26 mouse cellular contexts compared by ENCODE assay signal in genomic region chr17:88603943-88604342, GRCm38 (mm10). TPM values are rescaled to one million over a fixed set of nuclear protein-coding genes. Genes with fewer than 3 reads are reported as not detected.
DNase-seq lines count a peak whose midpoint lies in the region; ATAC-seq and TF ChIP-seq lines count a peak whose summit lies in the region.
"Had no signal": no experiment of that assay in that cellular context is flagged by ENCODE, and none has a peak within 500 bp of the region (broad histone marks: within the 10 kb centered on the region; RNA-seq: fewer than 3 reads in every experiment).

No protein-coding gene starts in this region.

- H3K4me1 ChIP-seq in liver, adult 2 months (ENCODE audit: control insufficient read depth, insufficient read depth, low read length): peaks cover 11% of the 10 kb centered on the region
- no peaks in the 10 kb centered on the region for H3K4me1 ChIP-seq in liver, embryonic 12.5 days
- 0 out of 2 replicates have a peak, but pooled peaks cover 11% of the 10 kb centered on the region for H3K4me1 ChIP-seq in stomach, embryonic 14.5 days (ENCODE audit: control insufficient read depth, insufficient read depth, low read length)
- H3K4me1 ChIP-seq in stomach, postnatal 0 days (replicated peaks; ENCODE audit: control insufficient read depth, insufficient read depth): peaks cover 5% of the 10 kb centered on the region; the same call in 1 of the 2 replicates
- H3K4me1 ChIP-seq in ES-Bruce4 (ENCODE audit: control insufficient read depth, insufficient read depth, low read length): no peaks in the 10 kb centered on the region

- 25% methylated on average over 11 of the region's 11 CpGs for WGBS in liver, adult 2 months
- WGBS in liver, embryonic 12.5 days (ENCODE audit: insufficient replicate concordance): 79% methylated on average over 11 of the region's 11 CpGs
- 79% methylated on average over 11 of the region's 11 CpGs for WGBS in stomach, embryonic 14.5 days
- 80% methylated on average over 11 of the region's 11 CpGs for WGBS in stomach, postnatal 0 days

- H3K9me3 ChIP-seq in liver, embryonic 12.5 days (replicated peaks): no peaks in the 10 kb centered on the region
- H3K9me3 ChIP-seq in stomach, embryonic 14.5 days (ENCODE audit: control insufficient read depth, low read depth, low read length): no peaks in the 10 kb centered on the region
- H3K9me3 ChIP-seq in stomach, postnatal 0 days (ENCODE audit: control insufficient read depth, low read length): no peaks in the 10 kb centered on the region
- no peaks in the 10 kb centered on the region for H3K9me3 ChIP-seq in ES-Bruce4 (replicated peaks; ENCODE audit: control insufficient read depth, insufficient read depth, low read length, poor library complexity, severe bottlenecking)
- H3K9me3 ChIP-seq: embryonic facial prominence, embryonic 13.5 days; embryonic facial prominence, embryonic 15.5 days; forebrain, embryonic 10.5 days; forebrain, embryonic 12.5 days had no signal

- no peak overlapping the region for H3K4me2 ChIP-seq in liver, embryonic 12.5 days
- H3K4me2 ChIP-seq in stomach, embryonic 14.5 days (replicated peaks; ENCODE audit: low read depth, low read length): no peak overlapping the region
- no peak overlapping the region for H3K4me2 ChIP-seq in stomach, postnatal 0 days (replicated peaks; ENCODE audit: low read depth)
- H3K4me2 ChIP-seq: embryonic facial prominence, embryonic 13.5 days; embryonic facial prominence, embryonic 15.5 days; forebrain, embryonic 12.5 days had no signal

- no peak for ATAC-seq in liver, embryonic 12.5 days
- 0 out of 2 replicates have a peak, but pooled peaks have one; percentile 4 for ATAC-seq in stomach, embryonic 14.5 days (ENCODE audit: insufficient number of reproducible peaks, insufficient read depth, low FRiP score, low read depth)
- no peak for ATAC-seq in stomach, postnatal 0 days (ENCODE audit: low FRiP score, low TSS enrichment)
- ATAC-seq: CD4-positive, CD25-positive, alpha-beta regulatory T cell, adult 4 months; forebrain, embryonic 14.5 days; forebrain, embryonic 16.5 days had no signal

- no peak for TF ChIP-seq EP300 in stomach, postnatal 0 days (optimal IDR thresholded peaks at IDR 0.05)
- TF ChIP-seq EP300 in ES-Bruce4 (IDR thresholded peaks at IDR 0.05; ENCODE audit: insufficient read depth, low read depth, low read length): no peak

- TF ChIP-seq CTCF in liver, adult 2 months (IDR thresholded peaks at IDR 0.05; ENCODE audit: low read depth, low read length): no peak
- TF ChIP-seq CTCF in stomach, postnatal 0 days (IDR thresholded peaks at IDR 0.05; ENCODE audit: low read depth): no peak
- no peak for TF ChIP-seq CTCF in ES-Bruce4 (IDR thresholded peaks at IDR 0.05; ENCODE audit: low read depth, low read length)

- peak overlapping the region; percentile 69 for H3K27ac ChIP-seq in liver, adult 2 months (replicated peaks; ENCODE audit: insufficient read depth, low read depth, low read length)
- H3K27ac ChIP-seq in liver, embryonic 12.5 days: no peak overlapping the region
- no peak overlapping the region for H3K27ac ChIP-seq in stomach, embryonic 14.5 days (ENCODE audit: low read length)
- H3K27ac ChIP-seq in stomach, postnatal 0 days (replicated peaks): no peak overlapping the region
- no peak overlapping the region for H3K27ac ChIP-seq in ES-Bruce4 (ENCODE audit: insufficient read depth, low read length)
- H3K27ac ChIP-seq: embryonic facial prominence, embryonic 13.5 days; embryonic facial prominence, embryonic 15.5 days; forebrain, embryonic 10.5 days; forebrain, embryonic 12.5 days had no signal

- TF ChIP-seq POLR2A in liver, adult 2 months (IDR thresholded peaks at IDR 0.05; ENCODE audit: extremely low read depth, insufficient read depth, low read length): no peak
- no peak for TF ChIP-seq POLR2A in ES-Bruce4 (IDR thresholded peaks at IDR 0.05; ENCODE audit: insufficient read depth, low read length)

- H3K4me3 ChIP-seq in liver, adult 2 months (ENCODE audit: insufficient read depth, low read depth, low read length): peak overlapping the region; percentile 36; the same call in 1 of the 2 replicates
- H3K4me3 ChIP-seq in liver, embryonic 12.5 days: no peak overlapping the region
- no peak overlapping the region for H3K4me3 ChIP-seq in stomach, embryonic 14.5 days (ENCODE audit: low read depth, low read length)
- H3K4me3 ChIP-seq in stomach, postnatal 0 days (ENCODE audit: low read depth, low read length): no peak overlapping the region
- peak overlapping the region; percentile 61 for H3K4me3 ChIP-seq in ES-Bruce4 (ENCODE audit: low read depth, low read length)
- H3K4me3 ChIP-seq: embryonic facial prominence, embryonic 13.5 days; embryonic facial prominence, embryonic 15.5 days; erythroblast, embryonic 14.5 days; forebrain, embryonic 10.5 days; forebrain, embryonic 12.5 days had no signal

- no peak overlapping the region for H3K9ac ChIP-seq in liver, adult 2 months (ENCODE audit: low read depth, low read length)
- no peak overlapping the region for H3K9ac ChIP-seq in liver, embryonic 12.5 days
- no peak overlapping the region for H3K9ac ChIP-seq in stomach, embryonic 14.5 days (replicated peaks; ENCODE audit: low read depth, low read length)
- H3K9ac ChIP-seq in stomach, postnatal 0 days (ENCODE audit: low read length): no peak overlapping the region
- peak overlapping the region; percentile 18 for H3K9ac ChIP-seq in ES-Bruce4 (ENCODE audit: low read depth, poor library complexity, severe bottlenecking)
- H3K9ac ChIP-seq: embryonic facial prominence, embryonic 13.5 days; embryonic facial prominence, embryonic 15.5 days; forebrain, embryonic 12.5 days had no signal

- peak; percentile 90 for DNase-seq in liver, adult 2 months (ENCODE audit: extremely low read depth, low read depth, low spot score)
- no peak for DNase-seq in stomach, postnatal 0 days (ENCODE audit: low spot score)
- DNase-seq: adrenal gland, adult 2 months; adrenal gland, postnatal 10 days; adrenal gland, postnatal 25 days; B cell, adult 2 months; cerebellum, adult 11 months; cerebellum, adult 18-20 months; cerebellum, adult 8-10 months; cerebellum, adult 9-11 months; cerebellum, postnatal 14 days; cerebellum, postnatal 36 days; embryo, embryonic 11 days had no signal

- H3K27me3 ChIP-seq in liver, adult 2 months (ENCODE audit: control insufficient read depth, insufficient read depth, low read length): no peaks in the 10 kb centered on the region
- H3K27me3 ChIP-seq in liver, embryonic 12.5 days (replicated peaks): no peaks in the 10 kb centered on the region
- H3K27me3 ChIP-seq in stomach, embryonic 14.5 days (ENCODE audit: control insufficient read depth, insufficient read depth, low read length): no peaks in the 10 kb centered on the region
- no peaks in the 10 kb centered on the region for H3K27me3 ChIP-seq in stomach, postnatal 0 days (ENCODE audit: control insufficient read depth, insufficient read depth, low read length)
- H3K27me3 ChIP-seq in ES-Bruce4 (ENCODE audit: control insufficient read depth, insufficient read depth, low read length, poor library complexity, severe bottlenecking): no peaks in the 10 kb centered on the region
- H3K27me3 ChIP-seq: CH12.LX; embryonic facial prominence, embryonic 13.5 days; embryonic facial prominence, embryonic 15.5 days; forebrain, embryonic 12.5 days had no signal

- no peaks in the 10 kb centered on the region for H3K36me3 ChIP-seq in liver, adult 2 months (ENCODE audit: control insufficient read depth, insufficient read depth, low read length)
- no peaks in the 10 kb centered on the region for H3K36me3 ChIP-seq in liver, embryonic 12.5 days
- H3K36me3 ChIP-seq in stomach, embryonic 14.5 days (ENCODE audit: control insufficient read depth, insufficient read depth, low read length): no peaks in the 10 kb centered on the region
- no peaks in the 10 kb centered on the region; the same call in 1 of the 2 replicates for H3K36me3 ChIP-seq in stomach, postnatal 0 days (ENCODE audit: control insufficient read depth, insufficient read depth, low read length)
- H3K36me3 ChIP-seq in ES-Bruce4 (ENCODE audit: control insufficient read depth, insufficient read depth, low read length, poor library complexity, severe bottlenecking): no peaks in the 10 kb centered on the region
- H3K36me3 ChIP-seq: forebrain, embryonic 12.5 days had no signal

- H3K79me2 ChIP-seq in liver, adult 2 months (ENCODE audit: control insufficient read depth, insufficient read depth, low read length): peaks cover 9% of the 10 kb centered on the region; the same call in 1 of the 2 replicates

RNA-seq across cellular contexts. Expression of gene Ston1, which starts 6.5 kb away (rescaled TPM):
- 2.5 and 5.3 TPM in 2 replicates for total RNA-seq in liver, adult 2 months (2014; rRNA removed)
- 5.1 and 5.8 TPM in 2 replicates for polyA plus RNA-seq in liver, adult 2 months (2012; rRNA removed)
- 1.4 TPM in 2 replicates for polyA plus RNA-seq in liver, embryonic 12.5 days (2016; fragmentation: Nextera tagmentation; extraction: Ambion mirVana)
- polyA plus RNA-seq in stomach, embryonic 14.5 days (2014; fragmentation: Nextera tagmentation; extraction: Ambion mirVana): 10.4 and 10.8 TPM in 2 replicates
- 3.1 and 5.1 TPM in 2 replicates for polyA plus RNA-seq in stomach, postnatal 0 days (2015; fragmentation: Nextera tagmentation; extraction: Ambion mirVana)
- 30.3 and 30.7 TPM in 2 replicates for polyA plus RNA-seq in ES-Bruce4 (2011; ENCODE audit: insufficient read depth, insufficient read length, low read depth, missing spikeins)
- total RNA-seq: common myeloid progenitor, adult 5-6 weeks had no signal
- polyA plus RNA-seq: erythroblast, embryonic 14.5 days had no signal

Comparison
In these comparisons a context has a peak if more than half of its experiments do, and no peak if none do; other contexts are left out.
1. H3K4me3 ChIP-seq: peak in liver, adult 2 months (single experiment) and ES-Bruce4 (single experiment); none in liver, embryonic 12.5 days (single experiment), stomach, embryonic 14.5 days (single experiment) and stomach, postnatal 0 days (single experiment).